Mouse (Mus musculus) neural tube, embryonic 10.5 days (tissue): ENCODE data around the gene Tagln3.

ENCODE experiments used
- DNase-seq: peaks from one replicate; pipeline ENCODE4 v3.0.0-alpha.2; 2017; ENCODE audit warnings: low spot score; ENCODE audit errors: extremely low spot score

Tagln3 gene

DNA sequence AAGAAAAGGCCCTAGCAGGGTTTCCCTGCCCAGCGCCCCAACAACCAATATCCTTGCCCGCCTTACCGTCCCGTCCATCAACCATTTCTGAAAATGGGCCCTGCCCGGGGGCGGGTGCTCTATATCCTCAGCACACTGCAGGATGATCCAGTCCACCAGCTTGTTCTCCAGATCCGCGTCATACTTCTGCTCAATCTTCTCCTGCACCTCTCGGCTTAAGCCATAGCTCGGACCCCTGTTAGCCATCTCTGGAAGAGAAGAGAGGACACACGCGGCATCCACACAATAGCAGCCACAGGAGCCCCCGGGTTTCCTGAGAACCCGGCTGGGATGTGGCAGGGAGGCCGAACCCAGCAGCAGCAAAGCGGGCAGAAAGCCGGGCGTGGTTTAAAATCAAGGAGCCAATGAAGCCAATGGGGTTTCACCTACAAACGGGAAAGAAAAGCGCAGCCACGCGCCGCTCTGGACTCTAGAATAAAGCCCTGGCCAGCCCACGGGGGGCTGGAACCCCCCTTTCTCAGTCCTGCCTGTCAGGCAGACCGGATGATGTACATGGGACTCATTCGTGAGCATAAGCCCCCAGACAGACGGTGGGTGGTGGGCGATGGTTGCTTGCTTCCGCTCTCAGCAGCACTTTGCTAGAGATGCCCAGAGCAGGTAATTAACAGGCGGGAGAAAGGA lies at the start of gene Tagln3:
TSS of gene Tagln3 (minus strand) at position 548 of the 681 bp plus-strand sequence.
- peak; percentile 80 for DNase-seq

DNA sequence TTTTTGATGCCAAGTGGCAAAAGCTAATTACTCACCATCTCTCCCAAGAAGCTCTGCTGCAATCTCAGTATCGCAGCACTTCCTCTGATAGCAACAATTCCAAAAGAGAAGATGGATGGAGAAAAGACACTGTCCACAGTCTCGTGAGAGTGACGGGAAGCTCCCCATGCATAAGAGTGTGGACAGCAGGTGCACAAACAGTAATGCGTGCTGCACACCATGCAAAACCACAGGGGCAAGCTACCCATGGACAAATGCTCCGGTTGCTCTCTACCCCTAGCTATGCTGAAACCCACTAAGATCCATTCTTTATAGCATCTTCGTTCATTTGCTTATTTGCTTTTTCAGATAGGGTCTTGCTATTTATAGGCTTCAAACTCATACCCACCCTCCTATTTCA lies 46.5 kb upstream of the Tagln3 start:
- no peak for DNase-seq

DNA sequence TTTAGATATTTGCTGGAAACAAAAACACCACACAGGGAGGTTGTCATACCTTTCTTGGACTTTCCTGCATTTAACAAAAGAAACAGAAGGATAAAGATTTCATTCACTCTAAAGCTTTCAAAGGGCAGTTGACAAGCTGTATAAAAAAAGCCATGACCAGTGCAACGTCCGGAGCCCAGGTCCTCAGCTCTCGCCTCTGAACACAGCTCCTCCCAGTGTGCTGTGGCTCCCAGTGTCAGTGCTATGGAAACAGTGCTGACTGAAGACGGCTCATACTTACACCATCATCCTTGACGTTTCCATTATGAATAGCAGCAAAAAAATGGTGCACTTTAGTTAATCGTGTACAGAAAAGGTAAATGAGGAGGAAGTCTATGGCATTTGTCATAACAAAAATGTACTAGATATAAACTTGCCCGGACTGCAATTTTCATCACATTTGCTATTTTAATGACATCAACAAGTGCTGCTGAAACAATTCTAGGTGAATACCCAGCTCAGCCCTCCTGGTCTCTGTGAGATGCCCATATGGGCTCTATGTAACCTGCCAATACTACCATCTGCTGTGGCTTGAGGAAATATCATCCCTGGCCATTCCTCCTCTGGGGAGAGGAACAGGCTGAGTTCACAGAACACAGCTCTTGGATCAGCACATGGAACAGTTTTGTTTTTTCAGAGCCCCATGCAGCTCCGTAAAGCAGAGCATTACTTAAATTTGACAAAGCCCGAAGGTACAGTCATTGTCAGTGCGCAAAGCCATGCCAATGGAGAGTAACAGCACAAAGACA lies 43.6 kb upstream of the Tagln3 start:
- no peak for DNase-seq

DNA sequence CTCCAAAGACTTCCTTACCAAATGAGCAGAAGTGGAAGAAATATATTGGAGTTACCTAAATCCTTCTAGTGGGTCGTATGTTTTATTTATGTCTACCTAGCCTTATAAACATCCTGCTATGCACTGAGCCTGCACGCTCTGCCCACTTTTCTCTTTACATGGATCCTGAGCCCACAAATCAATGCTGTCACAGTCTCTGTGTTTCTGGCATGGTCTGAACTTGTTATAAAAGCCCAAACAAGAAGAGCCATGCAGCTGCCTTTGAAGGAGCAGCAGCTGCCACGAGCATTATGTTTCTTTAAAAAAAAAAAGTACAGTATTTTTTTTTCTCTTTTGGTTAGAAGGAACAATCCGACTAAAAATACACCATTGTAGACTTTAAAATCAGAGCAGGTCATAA lies 43.0 kb upstream of the Tagln3 start:
- no peak for DNase-seq

DNA sequence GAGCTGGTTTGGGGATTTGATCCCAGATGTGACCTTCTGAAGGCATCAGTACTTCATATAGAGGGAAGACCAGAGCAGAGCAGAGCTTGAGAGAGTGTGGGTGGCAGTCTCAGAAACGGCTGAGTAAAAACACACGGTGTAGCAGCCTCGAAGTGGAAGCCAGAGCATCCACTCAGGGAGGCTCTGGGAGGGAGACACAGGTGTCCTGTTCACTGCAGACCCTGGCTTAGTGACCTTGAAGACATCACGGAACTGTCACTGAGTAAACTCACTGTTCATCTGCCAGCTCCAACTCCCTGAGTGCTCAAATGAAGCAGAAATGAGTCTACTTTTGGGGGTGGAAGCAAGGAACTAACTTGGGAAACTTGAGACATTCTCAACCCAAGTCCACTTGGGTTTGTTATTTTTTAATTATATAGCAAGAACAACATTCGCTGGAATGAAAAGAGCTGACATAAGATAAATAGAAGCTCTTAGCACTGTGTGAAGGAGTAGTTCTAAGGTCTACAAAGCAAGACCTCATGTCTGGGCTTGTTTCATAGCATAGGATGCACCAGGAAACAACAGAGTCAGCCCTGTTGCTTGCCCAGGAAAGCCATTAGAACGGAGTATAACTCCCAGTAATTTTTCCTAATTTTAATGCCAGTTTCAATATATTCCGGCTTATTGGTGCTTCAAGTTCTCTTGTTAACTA lies 41.5 kb upstream of the Tagln3 start:
- DNase-seq, result no peak

DNA sequence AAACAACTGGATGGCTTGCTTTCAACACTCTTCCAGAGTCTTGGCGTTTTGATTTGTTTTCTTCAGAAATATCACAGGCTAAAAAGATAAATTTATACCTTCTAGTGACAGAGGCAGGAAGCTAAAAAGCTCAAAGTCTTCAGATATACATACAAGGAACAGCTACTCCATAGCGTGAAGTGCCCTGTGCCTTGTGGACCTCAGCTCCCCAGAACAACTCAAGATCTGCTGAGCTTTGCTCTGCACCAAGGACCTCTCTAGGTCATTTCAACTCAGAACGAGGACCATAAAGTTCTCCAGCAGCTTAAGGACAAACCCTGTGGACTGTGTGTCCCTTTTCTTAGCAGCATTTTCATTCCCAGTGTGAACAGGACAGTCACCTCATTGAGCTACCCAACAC lies 40.7 kb upstream of the Tagln3 start:
- no peak for DNase-seq

DNA sequence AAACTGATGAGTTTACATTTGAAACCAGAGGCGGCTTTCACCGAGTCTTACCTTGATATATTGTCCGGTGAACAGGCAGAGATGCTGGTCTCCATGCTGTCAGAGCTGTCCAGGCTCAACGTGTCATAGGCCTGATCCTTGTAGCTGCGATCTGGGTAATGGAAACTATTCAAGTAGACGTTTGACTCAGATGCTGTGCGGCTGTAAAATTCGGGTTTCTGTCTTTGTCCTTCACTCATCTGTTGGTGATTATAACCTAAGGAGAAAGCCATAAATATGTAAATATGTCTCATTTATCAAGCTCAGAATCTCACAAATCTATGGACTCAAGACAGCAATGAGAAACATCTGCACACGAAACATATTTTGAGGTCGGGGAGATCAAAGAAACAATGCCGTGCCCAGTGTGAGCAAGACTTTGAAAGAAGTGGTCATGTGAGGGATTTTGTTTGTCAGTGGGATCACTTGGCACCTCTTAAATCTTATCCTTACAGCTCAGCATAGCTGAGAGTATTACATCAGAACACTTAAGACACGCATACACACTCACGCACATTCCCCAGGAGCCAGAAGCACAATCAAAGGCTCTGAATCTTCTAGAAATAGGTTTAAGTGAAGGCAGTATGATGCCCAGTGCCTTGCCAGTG lies 38.6 kb upstream of the Tagln3 start:
- no peak for DNase-seq

DNA sequence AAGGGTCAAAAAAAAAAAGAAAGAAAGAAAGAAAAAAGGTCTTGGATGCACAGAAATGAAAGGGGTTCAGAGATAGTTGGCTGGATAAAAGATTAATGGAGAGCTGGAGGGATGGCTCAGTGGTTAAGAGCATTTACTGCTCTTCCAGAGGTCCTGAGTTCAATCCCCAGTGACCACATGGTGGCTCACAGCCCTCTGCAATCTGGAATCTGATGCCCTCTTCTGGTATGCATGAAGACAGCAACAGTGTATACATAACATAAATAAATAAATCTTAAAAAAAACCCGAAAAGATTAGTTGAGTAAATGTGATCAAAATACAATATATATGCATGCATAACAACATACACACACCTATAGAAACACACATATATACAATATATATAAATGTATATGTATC lies 37.0 kb upstream of the Tagln3 start:
- DNase-seq, result no peak

DNA sequence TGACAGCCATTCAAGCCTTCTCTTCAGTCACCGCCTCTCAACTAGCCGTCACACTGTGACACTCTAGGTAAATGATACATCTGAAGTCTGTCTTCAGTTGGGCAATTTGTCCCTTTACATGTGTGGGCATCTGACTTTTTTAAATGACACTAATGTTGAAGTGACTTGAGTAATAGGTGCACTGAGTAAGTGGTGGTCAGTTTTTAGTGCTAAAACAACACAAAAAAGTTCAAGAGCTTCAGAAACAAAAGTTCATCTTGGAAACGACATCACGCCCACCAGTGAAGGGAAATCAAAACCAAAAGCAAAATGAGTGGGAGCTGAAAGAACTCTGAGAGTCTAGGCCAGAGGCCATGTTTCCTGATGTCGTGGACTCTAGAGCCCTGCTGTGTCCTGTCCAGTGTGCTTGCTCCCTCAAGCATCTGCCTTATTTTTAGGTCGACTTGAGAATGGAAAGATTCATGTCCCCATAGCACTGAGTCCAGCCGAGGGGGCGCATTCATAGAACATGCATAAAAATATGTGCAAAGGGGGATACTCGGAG lies 34.4 kb upstream of the Tagln3 start:
- no peak for DNase-seq

DNA sequence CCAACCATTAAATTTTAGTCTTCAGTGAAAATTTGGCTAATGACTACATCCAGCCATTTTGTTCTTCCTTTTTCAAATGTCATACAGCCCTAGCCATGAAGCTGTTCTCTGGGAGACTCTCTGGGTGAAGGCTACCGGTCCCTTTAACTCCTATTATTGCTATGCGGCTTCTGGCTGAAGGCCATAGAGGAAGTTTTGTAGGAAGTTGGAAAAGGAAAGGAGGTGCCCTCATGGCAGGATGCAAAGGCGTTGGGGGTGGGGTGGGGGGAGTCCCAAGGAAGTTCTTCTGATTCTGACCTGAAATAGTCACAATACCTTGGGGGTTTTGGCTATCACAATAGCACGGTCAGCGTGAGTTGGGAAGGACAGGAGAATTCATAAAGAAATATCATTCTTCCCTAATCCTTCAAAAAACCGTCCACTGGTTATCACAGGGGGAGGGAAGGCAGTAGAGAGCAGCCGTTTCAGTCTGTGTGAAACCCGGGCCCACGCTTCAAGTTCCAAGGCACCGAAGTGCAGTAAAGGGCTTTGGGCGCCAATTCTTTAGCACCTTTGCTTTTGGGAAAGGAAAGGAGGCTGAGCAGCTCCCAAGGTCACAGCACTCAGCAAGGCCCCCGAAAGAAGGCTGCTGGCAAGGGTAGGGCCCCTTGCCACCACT lies 33.1 kb upstream of the Tagln3 start:
- no peak for DNase-seq

DNA sequence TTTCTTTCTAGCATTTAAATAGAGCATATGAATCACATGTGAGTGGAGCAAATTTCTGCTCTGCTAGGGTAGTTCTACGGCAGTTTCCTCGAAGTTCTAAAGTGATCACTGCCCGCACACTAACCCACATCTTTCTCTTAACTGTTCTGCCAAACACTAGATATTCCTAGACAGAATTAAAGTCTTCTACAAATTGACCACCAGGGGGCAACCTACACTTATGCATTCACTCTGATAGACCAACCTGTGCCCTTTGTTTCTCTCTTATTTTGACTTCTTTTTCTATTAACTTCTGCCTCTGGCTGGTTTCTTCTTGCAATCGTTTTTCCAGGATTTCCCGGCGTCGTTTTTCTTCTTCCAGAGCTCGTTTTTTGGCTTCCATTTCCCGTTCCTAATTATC lies 32.4 kb upstream of the Tagln3 start:
- DNase-seq, result no peak

DNA sequence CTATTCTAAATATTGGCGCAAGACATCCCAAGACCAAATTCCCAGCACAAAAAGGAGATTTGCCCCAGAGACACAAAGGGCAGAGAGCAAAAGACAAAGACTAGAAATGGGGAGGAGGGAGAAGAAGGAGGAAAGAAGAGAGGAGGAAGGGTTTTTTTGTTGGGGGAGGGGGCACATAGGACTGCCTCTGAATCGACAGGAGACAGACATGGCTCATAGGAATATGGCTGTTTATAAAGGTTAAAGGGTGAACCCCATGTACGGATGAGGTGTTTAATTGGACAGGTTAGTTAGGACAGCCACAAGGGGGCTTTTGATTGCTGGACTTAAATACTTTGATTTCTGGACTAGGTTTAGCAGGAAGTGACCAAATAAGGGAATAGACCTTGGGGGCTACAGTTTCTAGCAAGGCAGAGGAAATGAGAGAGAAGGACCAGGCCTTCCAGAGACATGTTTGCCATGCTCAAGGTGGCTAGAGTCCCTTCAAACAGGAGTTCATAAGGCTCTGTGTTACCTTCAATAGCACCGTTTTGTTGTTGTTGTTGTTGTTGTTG lies 19.3 kb upstream of the Tagln3 start:
- no peak for DNase-seq

DNA sequence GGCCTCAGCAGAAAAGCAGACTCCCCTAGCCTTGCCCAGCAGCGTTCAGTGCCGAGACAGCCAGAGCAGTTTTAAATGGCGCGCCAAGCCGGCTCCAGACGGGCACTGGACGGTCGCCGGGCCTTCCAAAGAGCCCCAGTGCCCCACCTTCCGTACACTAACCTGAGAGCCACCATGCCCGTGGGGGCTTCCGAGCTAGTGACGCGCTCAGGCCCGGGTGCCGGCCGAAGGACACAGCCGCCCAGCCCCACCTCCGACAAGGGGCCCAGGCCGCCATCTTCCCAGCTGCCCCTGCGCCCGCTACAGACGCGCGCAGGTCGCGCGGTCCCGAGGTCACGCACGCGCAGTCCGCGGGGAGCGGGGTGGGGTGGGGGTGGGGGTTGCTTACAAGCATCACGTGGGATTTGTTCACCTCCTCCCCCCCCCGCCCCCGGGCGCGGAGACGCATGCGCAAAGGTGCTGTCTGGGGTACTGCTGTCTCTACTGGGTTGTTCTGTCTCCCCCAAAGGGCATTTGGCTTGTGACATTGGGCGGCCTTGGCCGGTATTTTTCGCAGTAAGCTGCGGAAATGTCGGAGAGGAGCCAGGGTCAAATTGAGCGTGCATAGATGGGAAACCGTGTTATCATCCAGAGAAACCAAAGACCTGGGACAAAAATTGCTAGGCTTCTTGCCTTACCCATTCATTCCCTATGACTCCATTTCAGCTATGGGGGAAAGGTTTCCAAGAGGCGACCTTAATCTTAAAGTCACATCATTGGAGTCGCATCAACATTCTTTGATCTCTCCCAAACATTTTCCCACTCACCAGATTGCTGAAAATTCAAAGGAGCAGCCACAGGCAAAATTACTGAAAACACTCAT lies 18.4 kb upstream of the Tagln3 start, which contains the start of gene Abhd10:
TSS of gene Abhd10 (minus strand) at position 341 of the 862 bp plus-strand sequence.
- peak; percentile 98 for DNase-seq

DNA sequence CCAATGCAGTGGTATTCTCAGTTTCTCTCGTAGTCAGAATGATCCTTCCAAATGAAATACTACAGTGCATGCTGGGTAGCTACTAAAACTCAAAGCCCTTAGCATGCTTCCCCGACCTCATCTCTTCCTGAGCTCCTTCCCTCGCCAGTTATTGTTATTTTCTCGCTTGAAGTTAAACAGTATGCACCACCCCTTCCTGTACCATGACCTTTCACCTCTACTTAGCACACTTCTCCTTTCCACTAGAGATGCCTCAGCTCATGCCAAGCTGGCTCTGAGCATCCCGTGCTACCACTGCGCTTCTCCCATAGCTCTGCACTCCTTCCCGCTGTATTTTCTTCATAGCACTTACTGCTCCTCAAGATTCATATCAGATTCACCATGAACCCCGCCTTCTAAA lies 13.5 kb upstream of the Tagln3 start:
- DNase-seq, result no peak

DNA sequence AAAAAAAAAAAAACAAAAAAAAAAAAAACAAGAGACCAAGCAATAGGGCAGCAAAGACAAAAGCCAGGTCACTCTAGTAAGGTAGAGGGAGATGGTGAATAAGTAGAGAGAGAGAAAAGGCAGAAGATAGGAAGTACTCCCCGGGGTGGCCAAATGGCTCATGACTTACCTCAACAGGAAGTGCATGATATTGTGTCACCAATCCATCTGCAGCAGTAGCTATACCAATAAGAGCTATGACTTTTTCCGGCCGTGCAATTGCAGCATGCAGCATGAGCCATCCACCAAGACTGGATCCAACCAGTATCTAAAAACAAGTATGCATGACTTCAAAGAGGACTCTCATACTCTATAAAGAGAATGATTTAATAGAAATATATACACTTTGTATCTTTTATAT lies 12.3 kb upstream of the Tagln3 start:
- DNase-seq, result no peak

DNA sequence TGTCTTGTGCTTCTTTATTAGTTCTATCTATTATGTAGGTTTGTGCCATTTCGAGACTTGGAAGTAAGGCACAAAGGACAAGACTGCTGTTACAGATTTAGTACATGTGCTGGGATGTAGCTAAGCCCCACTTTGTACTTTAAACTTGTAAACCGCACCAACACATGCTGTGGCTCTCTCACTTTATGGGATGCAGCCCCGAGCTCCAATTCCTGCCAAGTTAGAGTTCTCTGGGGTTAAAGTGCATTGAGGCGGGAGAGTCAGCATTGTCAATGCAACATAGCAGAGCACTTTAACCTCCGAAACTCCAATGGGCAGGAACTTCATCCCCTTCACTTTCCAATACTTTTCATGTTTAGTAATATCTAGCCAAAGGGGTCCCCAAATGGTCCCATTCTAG lies 4.8 kb upstream of the Tagln3 start:
- no peak for DNase-seq

DNA sequence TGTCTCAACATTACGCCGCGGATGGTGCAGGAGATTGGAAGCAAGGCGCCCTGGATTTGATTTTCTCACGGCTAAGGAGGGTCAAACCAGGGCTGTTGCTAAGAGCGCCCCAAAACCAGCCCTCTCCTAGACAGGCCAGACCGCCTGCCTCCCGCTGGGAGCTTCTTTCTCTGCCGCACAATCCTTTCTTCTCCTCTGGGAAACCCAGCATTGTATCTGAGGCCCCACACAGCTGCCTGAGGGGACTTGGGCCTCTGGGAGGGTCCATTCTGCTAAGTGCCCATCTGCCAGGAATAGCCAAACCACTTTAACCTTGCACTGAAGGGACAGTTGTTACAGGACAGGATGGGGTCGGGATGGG lies 314 bp upstream of the Tagln3 start:
- DNase-seq, result peak; percentile 78

DNA sequence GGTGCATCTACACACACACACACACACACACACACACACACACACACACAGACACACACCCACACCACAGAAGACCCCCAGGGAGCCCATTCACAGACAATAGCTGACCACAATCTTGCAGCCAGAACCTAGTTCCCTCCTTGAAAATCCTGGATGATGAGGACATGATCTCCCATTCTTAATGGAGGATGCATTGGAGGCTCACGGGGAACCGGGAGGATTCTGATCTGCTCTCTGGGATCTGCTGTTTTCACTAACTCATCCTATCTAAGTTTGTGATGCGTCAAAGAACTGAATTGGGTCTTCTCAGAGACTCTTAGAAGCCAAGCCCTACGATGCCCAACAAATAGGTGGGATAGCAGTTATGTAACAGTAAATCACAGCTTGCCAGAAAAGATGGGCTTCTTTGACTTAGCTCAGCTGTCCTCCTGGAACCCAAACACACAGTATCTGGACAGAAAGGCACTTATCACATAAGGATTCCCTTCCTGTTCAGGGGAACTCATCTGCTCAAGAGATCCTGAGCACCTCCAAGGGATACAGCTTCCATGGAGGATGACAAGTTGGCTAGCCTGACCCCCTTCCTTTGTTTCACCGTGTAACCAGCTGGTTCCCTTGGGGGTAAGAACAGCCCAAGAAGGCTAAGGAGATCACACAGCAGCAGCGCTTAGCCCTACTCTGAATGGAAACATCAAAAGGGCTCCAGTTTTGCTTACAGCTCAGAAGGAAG lies 1.1 kb downstream of the Tagln3 start:
- no peak for DNase-seq

DNA sequence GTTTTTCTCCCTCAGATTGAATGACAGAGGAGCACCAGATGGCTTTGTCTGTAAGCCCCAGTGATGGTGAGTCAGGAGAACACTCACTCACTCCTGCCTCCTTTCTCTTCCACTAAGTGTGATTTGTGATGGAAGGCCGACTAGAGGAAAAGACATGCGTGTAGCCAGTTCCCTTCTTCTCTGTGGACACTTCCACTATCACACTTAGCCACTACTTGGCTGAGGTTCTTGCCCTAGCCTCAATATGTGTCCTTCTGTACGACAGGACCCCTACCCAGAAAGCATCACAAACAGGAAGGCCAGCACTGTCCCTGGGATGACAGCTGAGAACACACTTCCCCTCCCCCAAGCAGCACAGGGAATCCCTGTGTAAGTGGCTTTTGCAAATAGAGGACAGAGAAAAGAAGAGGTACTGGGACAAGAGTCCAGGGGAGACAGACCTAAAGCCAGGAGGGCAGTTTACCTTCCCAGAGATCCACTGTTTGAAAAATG lies 1.9 kb downstream of the Tagln3 start:
- no peak for DNase-seq
